Mouse (Mus musculus) ovary, postnatal 10 days (tissue): Measurements from ENCODE around the gene Usp10.

ENCODE experiments used
- DNase-seq: peaks from one replicate; pipeline ENCODE4 v3.0.0; 2022; ENCODE audit warnings: low spot score

Usp10 gene

DNA sequence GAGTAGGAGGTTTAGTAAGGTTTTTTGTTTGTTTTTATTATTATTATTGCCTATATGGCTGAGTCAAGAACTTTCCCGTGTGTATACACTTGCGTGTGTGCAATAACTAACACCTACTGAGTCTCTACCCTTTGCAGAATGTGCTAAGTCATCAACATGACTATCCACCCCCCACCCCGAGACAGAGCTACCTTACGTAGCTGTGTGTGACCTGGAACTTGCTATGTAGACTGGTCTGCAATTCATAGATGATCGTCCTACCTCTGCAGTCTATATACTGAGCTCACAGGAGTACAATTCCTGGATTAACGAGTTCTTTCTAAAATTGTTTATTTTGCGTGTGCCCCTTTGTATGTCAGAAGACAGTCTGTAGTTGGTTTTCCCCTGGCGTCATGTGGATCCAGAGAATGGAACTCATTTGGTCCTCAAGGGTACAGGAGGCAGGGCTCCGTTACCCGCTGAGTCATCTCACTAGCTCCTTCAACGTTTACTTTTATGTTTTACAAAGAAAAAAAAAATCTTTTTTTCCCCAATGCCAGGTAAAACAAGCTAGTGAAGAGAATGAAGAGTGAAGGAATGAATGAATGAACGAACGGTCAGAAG, at the start of gene Usp10:
Gene Usp10, plus strand, starts transcription at position 417 of the 603 bp plus-strand sequence.
- no peak for DNase-seq

DNA sequence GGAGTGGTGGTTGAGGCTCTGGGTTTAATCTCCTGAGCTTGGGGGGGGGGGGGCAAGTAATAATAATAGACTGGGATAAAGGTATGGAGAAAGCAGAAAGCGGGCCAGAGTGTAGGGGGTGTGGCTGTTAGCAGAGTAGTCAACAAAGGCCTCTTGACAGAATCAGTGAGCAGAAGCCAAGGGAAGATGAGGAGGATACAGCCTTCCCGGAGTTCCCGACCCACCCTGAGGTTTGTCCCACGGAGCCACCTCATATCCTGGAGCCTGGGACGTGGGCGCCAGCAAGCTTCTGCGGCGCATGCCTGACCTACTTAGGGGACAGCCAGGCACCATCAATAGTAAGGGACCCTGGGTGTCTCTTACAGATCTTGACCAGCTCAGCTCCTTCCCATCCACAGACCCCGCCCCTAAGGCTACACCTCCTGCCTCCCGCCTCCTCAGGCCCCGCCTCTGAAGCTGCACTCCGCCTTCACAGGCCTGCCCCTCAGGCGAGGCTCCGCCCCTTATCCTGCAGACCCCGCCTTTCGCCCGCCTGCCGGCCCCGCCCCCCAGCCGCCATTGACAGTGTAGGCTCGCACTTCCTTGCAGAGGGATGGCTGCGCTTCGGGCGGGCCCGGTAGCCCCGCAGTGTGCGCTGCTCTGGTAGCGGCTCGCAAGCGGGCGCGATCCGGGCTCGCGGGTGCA, 48.3 kb upstream of the Usp10 start, which contains the start of gene Klhl36:
Gene Klhl36, plus strand, starts transcription at position 561 of the 684 bp plus-strand sequence.
- peak; percentile 92 for DNase-seq

DNA sequence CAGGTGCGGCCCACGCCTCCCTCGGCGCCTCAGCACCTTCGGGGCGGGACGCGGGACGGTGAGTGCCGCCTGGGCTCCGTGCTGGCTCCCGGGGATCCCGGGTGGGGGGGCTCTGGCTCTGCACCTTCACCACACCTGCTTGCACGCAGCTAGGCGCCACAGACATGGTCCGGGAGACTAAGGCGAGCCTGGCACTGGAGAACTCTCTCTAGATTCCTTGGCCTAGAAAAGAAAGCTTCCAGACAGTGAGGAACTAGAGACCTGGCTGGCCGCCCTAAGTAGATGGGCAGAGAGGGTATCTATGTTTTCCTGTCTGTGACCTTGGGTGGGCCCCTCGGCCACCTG, 47.8 kb upstream of the Usp10 start:
- no peak for DNase-seq

DNA sequence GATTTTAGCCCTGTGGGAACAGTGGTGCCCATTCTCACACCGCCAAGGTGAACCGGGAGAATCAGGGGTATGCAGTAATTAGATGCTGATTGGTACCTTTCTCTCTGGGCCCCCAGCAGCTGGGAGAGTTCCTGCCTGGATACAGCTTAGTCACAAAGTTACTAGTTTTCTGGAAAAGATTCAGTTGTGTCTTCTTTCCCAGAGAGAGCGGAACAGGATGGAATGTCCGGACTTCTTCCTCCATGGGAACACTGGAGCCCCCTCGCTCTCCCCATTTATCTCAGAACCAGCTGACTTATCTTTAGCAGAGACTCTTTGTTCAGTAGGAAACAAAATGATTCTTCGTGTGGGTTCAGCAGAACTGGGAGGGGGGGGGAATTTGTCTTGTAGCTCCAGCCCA, 47.4 kb upstream of the Usp10 start:
- DNase-seq: no peak

DNA sequence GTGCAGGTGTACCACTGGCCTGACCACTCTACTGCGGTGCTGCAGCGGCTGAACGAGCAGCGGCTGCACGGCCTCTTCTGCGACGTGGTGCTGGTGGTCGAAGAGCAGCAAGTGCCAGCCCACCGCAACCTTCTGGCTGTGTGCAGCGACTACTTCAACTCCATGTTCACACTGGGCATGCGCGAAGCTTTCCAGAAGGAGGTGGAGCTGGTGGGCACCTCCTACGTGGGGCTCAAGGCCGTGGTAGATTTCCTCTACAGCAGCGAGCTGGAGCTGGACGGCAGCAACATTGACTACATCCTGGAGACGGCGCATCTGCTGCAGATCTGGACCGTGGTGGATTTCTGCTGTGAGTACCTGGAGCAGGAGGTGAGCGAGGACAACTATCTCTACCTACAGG, 40.5 kb upstream of the Usp10 start:
- DNase-seq: no peak

DNA sequence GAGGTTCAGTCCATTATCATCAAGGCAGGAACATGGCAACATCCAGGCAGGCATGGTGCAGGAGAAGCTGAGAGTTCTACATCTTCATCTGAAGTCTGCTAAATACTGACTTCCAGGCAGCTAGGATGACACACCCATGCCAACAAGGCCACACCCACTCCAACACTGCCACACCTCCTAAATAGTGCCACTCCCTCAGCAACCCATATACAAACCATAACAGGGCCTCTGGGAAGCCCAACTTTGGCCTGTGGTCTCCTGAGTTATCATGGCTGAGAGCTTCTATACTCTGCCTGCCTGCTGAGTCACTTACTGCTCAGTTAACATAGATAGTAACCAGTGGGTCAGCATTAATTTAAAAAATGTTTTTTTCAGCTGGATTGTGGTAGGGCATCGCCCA, 37.0 kb upstream of the Usp10 start:
- no peak for DNase-seq

DNA sequence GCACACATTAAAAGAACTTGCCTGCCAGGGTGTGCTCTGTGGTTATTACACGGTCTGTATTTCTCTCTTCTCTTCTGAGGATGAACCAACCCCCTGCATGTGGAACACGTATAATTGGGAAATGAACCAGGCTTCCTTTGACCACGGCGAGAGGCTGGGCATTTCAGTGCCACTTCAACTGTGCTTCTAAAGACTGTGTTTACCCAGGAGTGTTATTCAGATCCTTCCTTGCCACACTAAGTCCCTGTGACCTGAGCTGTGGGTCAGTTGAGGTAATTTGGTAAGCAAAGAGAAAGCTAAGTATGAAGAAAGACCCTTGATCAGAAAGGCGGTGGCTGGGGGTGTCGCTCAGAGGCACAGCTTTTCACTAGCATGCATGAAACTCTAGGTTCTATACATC, 28.9 kb upstream of the Usp10 start:
- no peak for DNase-seq

DNA sequence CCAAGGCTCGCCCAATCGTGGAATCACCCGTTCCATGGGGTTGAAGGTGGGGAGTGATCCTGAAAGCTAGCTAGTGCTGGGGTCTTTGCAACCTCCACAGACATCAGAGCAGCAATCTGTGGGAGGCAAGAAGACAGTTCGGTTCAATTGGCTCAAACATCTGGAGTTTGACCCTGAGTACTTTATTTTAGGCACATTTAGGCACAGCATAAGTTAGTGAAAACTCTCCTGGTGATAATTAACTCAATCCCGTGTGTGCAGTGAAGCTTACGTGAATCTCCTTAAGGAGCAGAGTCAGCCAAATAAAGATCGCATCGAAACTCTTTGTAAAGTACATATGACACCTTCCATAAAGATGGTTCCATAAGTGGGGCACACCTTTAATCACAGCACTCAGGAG, 28.2 kb upstream of the Usp10 start:
- no peak for DNase-seq

DNA sequence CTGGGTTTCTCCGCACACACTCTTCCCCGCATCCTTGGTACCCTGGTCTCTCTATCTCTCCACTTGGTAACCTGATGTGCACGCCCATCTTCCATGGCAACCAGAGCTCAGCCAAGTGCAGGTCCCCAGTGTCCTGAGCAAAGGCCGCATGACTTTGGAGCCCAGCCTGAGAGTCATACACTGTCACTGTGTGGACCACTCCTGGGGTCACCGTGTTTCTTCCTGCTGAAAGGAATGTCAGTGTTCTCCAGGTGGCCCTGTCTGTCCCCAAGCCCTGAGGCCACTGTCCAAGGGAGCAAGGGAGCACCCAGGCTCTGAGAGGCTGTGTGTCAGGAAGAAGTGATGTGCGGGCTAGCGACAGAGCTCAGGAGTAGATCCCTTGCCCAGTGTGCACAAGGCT, 26.9 kb upstream of the Usp10 start:
- DNase-seq: no peak

DNA sequence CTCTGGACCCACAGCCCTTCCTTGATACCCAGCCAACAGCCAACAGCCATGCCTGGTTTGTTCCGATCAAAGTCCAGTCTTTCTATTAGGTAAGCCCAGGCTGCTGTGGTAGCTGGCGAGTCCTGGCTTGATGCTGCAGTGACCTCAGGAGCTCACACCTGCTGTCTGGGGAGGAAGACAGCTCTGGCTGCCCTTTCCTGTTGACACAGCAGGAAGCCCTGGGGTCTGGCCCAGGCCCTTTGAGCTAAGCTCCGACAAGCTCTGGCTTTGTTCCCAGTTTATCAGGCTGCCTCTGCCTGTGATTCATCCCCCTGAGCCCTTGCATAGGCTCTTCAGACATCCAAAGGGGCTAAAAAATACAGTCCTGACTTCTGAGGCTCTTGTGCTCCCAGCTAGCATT, 24.5 kb upstream of the Usp10 start:
- no peak for DNase-seq

DNA sequence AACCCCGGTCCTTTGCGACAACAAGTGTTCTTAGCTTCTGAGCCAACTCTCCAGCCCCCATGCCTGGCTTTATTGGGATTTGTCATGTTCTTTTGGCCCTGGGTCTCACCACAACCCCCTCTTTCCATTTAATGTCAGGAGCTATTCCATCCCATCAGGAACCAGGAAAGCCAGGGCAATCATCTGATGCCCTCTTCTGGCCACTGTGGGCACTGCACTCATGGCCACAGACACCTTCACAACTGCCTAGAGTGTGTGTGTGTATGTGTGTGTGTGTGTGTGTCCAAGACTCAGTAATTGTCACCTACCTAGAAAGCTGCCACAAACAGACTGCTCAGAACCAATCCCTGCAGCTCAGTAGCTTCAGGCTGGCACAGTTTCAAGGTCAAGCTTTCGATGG, 23.0 kb upstream of the Usp10 start:
- DNase-seq: no peak

DNA sequence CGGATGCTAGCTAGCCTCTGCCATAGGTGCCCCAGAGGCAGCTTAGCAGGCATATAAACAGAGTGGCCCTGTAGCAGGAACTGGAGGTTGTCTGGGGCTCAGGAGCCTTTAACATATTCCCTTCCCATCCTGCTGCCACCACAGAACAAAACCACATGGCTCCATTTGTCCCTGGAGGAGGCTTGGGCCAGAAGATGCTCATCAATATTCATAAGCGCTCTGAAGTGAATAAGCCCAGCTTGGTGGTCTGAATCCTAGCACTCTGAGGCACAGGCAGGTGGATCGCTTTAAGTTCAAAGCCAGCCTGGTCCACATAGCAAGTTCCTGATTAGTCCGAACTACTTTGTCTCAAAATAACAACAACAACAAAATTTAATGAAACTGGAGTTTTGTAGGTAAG, 22.1 kb upstream of the Usp10 start:
- no peak for DNase-seq

DNA sequence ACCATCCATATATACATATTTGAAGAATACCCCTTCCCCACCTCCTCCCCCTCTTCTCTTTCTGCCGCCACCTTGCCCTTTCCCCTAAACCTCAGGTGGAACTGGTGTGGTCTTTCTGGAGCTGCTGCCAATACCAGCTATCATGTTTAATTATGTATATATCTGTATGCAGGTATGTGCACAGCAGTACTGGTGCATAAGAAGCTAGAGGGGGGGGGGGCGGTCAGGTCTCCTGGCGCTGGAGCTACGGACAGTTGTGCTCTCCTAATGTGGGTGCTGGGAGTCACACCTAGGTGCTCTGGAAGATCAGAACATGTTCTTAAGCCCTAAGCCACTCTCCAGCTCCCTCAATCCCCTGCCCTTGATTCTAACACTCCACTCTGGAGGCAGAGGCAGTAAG, 13.1 kb upstream of the Usp10 start:
- DNase-seq: no peak

DNA sequence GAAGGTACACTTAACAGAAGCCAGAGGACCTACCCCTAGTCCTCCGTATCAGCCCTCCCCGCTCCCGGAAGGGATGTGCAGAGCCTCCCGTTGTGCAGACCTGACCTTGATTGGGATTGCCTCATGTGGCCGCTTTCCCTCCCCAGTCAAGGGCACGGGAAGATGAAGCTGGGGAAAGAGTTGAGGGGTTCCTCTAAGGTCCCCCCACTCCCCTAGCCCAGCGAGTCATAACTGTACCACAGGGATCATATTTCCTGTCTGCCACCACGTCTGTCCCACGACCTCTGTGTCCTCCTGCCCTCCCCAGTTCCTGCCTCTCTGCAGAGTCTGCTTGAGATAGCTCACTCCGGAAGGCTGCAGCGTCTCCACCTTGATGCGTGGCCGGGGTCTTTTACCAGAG, 12.2 kb upstream of the Usp10 start:
- DNase-seq: no peak

DNA sequence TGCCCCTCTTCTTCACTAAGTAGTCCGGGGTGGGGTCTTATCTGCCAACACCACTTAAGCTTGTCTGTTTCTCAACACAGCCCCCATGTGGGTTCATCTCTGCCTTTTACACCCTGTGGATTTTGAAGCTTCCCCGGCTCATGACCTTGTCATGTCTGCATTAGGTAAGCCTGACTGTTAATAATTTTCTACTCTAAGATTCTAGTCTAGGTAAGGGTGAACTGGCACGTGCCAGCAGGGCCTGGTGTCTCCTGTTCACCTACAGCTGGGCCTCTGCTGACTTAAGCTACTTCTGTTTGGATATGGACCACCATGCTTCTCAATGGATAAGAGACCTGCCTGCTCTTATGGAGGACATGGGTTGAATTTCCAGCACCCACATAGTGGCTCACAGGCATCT, 8.8 kb upstream of the Usp10 start:
- no peak for DNase-seq

DNA sequence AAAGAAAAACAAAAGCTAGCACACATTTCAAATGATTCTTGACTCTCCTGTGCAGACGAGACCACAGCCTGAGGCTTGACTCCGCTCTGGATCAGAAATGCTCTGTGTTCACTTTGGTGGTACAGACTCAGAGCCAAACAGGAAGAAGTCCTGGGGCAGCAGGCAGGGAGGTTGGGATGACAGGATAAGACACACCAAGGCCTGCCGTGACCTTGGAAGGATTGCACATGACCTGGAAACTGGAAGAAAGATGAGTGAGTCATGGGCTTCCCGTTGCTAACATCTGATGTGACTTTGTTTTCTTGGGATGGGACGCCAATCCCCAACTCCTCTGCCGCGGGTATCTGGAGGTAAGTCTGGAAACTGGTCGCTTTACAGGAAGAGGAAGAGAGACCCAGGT, 8.2 kb upstream of the Usp10 start:
- DNase-seq: no peak

DNA sequence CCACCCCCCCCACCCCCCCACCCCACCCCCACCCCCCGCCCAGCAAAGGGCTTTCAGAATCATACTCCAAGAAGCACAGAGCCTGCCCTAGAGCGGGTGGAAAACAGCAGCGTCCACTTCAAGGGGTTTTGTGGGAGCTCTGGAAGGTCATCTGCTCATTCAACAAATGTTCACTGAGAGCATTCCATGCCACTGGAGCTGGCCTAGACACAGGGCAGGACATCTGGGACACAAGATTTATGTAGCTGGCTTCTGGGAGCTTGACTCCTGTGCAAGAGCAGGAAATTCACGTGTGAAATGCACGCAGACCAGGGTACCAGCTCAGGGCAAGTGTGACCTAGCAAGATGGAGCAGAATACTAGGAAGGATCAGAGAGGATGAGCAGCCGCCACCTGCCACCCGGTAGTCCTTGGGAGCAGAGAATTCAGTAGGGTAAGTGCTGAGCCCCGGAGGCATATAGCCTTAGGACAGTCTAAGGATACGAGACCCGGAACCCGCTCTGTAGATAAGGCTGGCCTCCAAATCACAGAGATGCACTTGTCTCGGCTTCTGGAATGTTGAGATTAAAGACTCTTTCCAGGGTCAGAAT, 5.7 kb upstream of the Usp10 start:
- no peak for DNase-seq

DNA sequence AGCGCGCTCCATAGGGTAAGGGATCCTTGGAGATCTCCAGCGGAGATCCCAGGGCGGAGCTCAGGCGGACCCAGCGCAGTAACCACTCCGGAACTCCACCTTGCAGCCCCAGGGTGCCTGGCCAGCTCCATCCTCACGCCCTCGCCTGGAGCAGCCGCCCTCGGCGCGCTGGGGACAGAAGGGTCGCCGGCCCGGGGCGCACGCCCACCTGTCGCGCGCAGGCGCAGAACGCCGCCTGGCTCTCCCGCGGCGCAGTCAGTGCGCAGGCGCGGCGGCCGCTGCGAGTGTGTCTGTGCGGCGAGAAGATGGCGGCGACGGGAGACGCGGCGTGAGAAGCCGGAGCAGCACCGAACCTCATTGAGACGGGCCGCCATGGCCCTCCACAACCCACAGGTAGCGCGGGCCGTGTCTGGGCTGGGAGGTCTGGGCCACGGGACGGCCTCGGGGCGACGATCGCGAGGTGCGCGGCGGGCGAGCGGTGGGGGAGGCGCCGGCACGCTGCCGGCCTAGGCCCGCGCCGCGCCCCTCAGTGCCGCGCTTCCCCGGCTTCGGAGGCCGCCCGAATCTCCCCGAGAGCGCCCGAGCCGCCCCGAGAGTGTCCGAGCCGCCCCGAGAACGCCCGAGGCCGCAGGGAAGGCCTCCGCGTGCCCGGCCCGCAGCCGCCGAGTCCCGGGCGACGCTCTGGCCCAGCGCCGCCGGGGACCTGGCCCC, 542 bp downstream of the Usp10 start, which contains the start of gene Gm20388:
Gene Gm20388, plus strand, starts transcription at position 295 of the 711 bp plus-strand sequence.
- DNase-seq: peak; percentile 93

DNA sequence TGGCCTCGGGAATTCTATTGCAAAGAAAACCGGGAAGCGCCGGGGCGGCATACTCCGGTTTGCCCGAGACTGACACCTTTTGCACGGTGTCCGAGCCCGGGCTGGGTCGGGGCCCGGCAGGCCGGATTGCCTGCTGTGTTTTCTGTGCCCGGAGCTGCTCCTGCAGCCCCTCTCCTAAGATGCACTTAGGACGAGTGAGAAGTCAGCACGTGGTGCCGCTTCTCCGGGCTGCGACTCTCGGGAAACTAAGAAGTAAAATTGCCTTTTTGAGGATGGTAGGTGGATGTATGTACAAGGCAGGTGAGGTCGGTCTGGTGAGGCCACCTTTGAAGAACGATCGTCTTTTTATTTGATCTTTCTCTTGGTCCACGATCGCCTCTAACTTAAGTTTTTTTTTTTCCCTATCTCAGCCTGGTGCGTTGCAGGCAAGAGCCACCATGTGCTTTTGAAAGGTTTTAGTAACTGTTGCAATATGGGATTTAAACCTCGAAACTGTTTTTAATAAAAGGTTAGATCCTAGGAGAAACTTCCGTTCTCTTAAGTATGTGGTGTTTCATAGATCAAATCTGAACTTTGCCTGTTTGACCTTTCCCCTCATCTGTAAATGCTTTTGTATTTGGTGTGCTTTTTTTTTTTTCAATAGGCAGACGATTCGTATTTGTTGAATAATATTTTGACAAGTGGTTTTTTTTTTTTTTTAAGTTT, 1.2 kb downstream of the Usp10 start:
- no peak for DNase-seq

DNA sequence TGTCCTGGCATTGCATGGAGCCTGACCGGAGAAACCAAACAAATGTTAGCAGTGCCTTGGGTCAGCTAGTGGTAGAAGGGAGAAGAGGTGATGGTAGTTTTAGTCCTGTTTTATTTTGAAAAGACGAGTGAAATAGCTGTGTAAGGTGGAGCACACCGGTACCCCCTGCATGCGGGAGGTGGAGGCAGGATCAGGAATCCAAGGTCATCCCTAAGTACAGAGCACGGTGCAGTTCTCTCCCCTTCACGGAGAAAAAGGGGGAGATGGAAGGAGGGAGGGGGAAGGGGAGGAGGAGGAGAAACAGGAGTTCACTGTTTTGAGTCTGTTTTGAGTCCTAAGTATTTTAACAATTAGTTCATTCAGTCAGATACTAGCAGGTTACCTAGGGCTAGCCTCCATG, 2.5 kb downstream of the Usp10 start:
- DNase-seq: no peak

DNA sequence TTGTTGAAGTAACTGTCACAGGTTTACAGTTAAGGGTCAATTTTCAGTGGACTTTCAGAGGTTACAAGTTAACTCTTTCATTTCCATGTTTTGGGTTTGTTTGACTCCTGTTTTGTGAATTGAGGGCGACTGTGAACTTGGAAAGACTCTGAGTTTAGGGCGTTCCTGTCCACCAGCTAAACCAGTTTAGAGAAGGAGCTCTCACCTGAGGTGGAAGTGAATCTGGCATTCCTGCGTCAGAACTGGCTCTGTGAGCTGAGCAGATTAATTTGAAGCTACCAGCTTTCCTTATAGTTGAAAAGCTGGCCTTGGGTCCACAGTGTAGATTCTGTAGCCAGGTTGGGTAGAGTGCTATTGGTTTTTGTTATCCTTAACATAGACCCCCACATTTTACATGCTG, 3.0 kb downstream of the Usp10 start:
- DNase-seq: no peak

DNA sequence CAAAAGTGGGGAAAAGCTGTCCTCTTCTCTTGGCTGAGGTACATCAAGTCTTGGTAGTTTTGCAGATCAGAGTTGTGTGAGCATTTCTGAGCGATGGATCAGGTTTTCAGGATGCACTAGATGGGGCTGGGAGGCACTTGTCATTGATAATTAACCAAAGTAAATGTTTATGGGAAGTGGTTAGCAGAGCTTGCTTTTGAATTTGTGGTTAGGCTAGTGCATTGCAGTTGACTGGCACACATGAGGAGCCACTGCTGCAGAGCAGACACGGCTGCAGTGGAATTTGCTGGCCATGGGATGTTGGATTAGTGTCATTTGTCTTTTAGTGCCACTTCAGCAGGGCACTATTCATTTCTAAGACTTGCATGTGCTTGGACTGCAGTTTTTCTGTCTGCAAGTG, 4.0 kb downstream of the Usp10 start:
- DNase-seq: no peak

DNA sequence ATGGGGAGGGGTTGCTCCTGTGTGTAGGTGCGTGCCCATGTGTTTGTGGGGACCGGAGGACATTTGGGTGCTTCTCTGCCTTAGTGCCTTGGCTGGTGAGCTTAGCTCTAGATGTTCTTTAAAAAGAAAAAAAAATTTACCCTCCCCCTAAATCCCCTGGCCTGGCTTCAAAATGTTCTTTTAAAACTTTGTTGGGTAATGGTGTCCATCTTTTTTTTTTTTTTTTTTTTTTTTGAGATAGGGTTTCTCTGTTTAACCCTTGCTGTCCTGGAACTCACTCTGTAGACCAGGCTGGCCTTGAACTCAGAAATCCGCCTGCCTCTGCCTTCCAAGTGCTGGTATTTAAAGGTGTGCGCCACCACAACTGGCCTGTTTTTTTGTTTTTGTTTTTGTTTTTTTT, 5.1 kb downstream of the Usp10 start:
- no peak for DNase-seq
